Mouse (Mus musculus) lung, postnatal 0 days (tissue): Measurements from ENCODE around the gene Fmo1.

Experiments used
- CTCF ChIP-seq: IDR thresholded peaks from 2 replicates; pipeline ENCODE4 v1.5.1; 2016; ENCODE audit warnings: antibody characterized with exemption, mild to moderate bottlenecking
- EP300 ChIP-seq: IDR thresholded peaks from 2 replicates; pipeline ENCODE4 v1.6.1; 2016; ENCODE audit warnings: antibody characterized with exemption, mild to moderate bottlenecking, control low read depth

- TF ChIP-seq CTCF (no peak), EP300 (no peak)
Measured at GRCm38 (mm10) chr1:162864279-162864678, 2.1 kb downstream of the Fmo1 start.
